Mouse (Mus musculus): Measurements from ENCODE around the gene Gm42742.

The Gm42742 gene

DNA sequence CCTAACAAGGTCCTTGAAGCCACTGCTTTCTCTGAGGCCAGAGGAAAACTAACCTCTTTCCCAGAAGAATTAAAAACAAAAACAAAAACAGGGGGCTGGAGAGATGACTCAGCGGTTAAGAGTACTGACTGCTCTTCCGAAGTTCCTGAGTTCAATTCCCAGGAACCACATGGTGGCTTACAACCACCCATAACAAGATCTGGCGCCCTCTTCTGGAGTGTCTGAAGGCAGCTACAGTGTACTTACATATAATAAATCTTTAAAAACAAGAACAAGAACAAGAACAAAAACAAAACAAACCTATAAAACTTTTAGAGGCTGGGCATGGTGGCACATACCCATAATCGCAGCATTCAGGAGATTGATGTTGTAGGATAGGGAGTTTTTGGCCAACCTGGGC lies 24.4 kb downstream of the Gm42742 start:
- DNase-seq = peak in 1 of 2 experiments; percentile 31

GRCm38 (mm10) chr7:126988816-126989215 lies 32.1 kb downstream of the Gm42742 start:
- no peak for DNase-seq

GRCm38 (mm10) chr7:126986319-126986718 lies 34.6 kb downstream of the Gm42742 start:
- peak; percentile 72 to 82 for DNase-seq

DNA sequence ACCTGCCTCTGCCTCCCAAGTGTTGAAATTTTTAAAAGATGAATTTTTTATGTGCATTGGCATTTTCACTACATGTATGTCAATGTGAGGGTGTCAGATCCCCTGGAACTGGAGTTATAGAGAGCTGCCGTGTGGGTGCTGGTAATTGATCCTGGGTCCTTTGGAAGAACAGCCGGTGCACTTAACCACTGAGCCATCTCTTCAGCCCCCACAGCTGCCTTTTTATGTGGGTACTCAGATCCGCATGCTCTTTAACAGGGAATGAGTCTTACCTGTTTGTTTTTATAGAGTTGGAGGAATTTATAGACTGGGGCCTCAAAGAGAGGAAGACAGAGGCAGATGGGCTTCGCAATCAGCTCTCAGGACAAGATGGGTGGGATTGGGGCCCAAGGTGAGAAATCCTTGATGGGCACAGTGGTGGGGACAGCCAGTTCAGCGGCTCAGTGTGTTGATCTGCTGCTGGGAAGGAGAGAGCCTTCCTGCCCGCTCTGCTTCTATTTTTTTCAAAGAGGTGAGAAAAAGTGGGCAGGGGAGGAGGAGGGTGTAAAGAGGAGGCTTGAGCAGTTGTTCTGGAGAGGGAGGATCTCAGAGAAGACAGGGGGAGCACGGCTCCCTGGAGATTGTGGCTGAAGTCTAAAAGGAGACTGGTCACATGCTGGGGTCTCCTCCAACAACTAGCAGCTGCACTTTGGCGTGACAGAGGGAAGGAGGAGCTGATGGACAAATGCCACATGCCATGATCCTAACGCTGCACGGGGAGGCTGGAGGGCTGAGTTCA lies 36.0 kb downstream of the Gm42742 start:
- DNase-seq = no peak

DNA sequence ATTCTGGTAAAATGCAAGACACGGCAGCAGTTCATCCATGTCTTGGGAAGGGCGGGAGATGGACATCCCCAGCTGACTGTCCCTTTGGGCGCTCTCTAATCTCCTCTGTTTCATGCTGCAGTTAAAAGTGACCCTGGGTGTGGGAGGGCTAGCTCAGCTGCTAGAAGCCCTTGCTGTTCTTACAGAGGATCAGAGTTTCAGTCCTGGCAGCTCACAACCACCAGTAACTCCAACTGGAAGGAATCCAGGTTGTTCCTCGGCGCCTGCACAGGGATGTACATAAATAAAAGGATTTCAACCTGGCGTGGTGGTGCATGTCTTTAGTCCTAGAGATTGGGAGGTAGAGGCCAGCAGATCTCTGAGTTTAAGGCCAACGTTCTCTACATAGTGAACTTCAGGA lies 37.8 kb downstream of the Gm42742 start:
- no peak for DNase-seq

DNA sequence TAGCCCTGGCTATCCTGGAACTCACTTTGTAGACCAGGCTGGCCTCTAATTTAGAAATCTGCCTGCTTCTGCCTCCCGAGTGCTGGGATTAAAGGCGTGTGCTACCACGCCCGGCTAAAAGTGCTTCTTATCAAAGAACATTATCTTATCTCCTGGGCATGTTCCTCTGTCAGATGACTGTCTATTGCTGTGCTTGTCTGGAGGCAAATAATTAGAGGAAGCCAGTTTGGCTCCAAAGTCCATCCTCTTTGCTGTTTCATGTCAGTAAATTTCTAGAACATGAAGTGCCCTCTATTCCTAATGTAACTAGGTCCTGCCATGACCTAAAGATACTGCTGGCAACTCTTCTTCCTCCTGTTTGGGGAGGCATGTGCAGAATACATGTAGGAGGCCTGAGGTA lies 38.8 kb downstream of the Gm42742 start:
- no peak for DNase-seq

DNA sequence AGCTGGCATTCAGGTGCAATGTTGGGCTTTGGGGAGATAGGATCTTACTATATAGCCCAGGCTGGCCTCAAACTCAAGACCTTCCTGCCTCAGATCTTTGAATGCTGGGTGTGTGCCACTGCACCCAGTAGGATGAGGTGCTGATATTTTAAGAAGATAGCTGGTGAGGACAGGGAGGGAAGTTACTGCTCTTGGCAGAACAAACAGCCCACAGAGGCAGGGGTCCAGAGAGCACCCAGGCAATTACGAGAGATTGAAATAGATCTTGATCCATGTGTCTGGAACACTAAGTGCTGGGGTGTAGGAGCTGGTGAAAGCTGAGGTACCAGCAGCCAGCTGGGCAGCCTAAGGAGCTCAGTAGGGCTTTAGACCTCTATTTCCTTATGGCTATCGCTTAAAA lies 39.3 kb downstream of the Gm42742 start:
- DNase-seq = no peak

- DNase-seq = no peak
Measured at GRCm38 (mm10) chr7:126978841-126979240, 42.1 kb downstream of the Gm42742 start.

DNA sequence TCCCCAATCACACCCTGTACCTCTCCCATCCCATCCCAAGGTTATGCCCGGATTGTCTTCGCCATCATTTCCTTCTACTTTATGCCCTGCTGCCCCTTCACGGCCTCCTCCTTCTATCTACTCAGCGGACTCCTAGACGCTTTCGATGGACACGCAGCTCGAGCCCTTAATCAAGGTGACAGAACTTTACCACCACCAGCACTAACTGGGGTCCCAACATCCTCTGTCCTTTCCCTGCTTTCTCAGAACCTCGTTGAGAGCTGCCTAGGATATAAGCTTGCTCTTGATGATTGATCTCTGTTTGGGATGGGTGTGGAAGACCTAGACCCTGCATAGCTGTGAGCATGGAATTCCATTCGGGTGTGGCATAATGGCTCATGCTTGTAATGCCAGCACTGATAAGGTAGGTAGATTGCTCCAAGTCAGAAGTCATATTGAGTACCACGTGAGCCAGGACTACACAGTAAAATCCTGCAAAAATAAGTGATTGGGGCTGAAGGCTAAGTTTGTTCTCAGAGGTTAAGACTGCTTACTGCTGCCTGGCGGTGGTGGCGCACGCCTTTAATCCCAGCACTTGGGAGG lies 43.9 kb downstream of the Gm42742 start:
- DNase-seq = no peak

- peak; percentile 99 for DNase-seq
Measured at GRCm38 (mm10) chr7:126975950-126976866, 44.7 kb downstream of the Gm42742 start, which contains the start of gene Cdiptos. Gene Cdiptos (minus strand): TSS chr7:126976098.

DNA sequence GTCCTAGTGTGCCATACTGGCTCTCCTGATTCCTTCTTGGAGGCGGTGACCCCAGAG lies 45.2 kb downstream of the Gm42742 start, which contains the start of gene Cdipt:
Cdipt (plus strand) TSS at position 22 of the 57 bp plus-strand sequence.
- DNase-seq = no peak

DNA sequence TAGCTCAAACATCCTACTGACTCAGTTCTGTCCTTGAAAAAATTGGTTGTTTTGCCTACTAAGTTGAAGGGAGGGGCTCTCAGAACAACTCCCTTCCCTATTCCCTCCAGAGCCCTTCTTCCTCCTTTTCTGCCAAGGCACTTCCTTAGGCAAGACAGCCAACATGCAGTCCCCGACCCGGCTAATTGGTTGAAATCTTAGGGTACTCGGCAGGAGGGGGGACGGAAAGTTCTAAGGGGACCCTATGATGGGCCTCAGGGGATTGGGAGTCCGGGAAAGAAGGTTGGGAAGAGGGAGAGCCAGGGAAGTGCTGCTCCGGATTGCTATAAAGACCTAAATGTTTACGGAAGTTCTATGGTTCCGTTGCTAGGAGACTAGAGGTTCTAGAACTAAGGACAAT lies 45.4 kb downstream of the Gm42742 start:
- no peak for DNase-seq

DNA sequence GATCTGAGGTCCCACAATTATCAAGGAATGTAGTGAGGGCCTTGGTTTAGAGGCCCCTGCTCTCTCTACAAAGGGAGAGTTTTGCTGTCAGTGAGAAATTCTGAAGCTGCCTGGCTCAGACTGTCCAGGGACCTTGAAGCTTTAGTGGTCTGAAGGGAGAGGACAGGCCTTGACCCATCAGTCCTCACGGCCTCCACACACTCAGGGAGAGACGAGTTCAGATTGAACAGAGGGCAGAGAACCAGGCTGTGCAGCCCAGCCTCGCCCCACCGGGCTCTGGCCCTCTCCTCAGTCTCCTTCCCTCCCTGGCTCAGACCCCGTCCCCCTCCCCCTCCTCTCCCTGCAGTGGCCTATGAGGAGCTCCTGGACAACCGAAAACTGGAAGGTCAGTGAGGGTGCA lies 53.5 kb downstream of the Gm42742 start:
- DNase-seq = no peak

GRCm38 (mm10) chr7:126965568-126965967 lies 55.3 kb downstream of the Gm42742 start:
- DNase-seq = no peak

Measured in kidney, postnatal 4 days (tissue).